Mouse (Mus musculus): ENCODE results near the gene Pgs1. TPM values are rescaled to one million over a fixed set of nuclear protein-coding genes. Genes with fewer than 3 reads are reported as not detected.
A peak's percentile ranks its signal among the peaks of the same experiment; 100 is the strongest.

The Pgs1 gene
- total and polyA plus RNA-seq, 3 experiments, result 38.1 to 60.5 (median 50.8) TPM

- TF ChIP-seq TCF12 (IDR thresholded peaks at IDR 0.05; ENCODE audit: low read depth, low read length) (peak; percentile 94), EP300 (IDR thresholded peaks at IDR 0.05; ENCODE audit: low read length) (peak; percentile 97), HCFC1 (IDR thresholded peaks at IDR 0.05; ENCODE audit: low read depth, low read length) (peak; percentile 64), POLR2AphosphoS2 (IDR thresholded peaks at IDR 0.05; ENCODE audit: low read depth, low read length) (no peak), JUND (conservative IDR thresholded peaks at IDR 0.05; ENCODE audit: low read depth, low read length) (0 out of 2 replicates have a peak, but pooled peaks have one; percentile 33), MAZ (IDR thresholded peaks at IDR 0.05; ENCODE audit: low read depth, low read length) (peak; percentile 96), ZKSCAN1 (IDR thresholded peaks at IDR 0.05; ENCODE audit: borderline replicate concordance, low read depth, low read length) (peak; percentile 100), ZC3H11A (IDR thresholded peaks at IDR 0.05; ENCODE audit: low read depth, low read length) (peak; percentile 3; the same call in 1 of the 2 replicates), GABPA (IDR thresholded peaks at IDR 0.05; ENCODE audit: insufficient replicate concordance, low read depth, low read length) (no peak), PAX5 (IDR thresholded peaks at IDR 0.05; ENCODE audit: low read length) (no peak), ELF1 (IDR thresholded peaks at IDR 0.05; ENCODE audit: low read depth, low read length) (peak; percentile 45), USF1 (IDR thresholded peaks at IDR 0.05; ENCODE audit: low read depth, low read length) (no peak), TBP (conservative IDR thresholded peaks at IDR 0.05; ENCODE audit: low read depth, low read length) (no peak), KAT2A (IDR thresholded peaks at IDR 0.05; ENCODE audit: insufficient replicate concordance, low read length) (peak; percentile 72; the same call in 1 of the 2 replicates), RAD21 (IDR thresholded peaks at IDR 0.05; ENCODE audit: low read depth, low read length) (peak; percentile 24), CTCF (conservative IDR thresholded peaks at IDR 0.05 in 1 of 2, IDR thresholded peaks at IDR 0.05 in 1 of 2; ENCODE audit: low read depth in 2 of 2, low read length in 2 of 2) (no peak; a peak in 1 of 4 replicates), MYC (IDR thresholded peaks at IDR 0.05; ENCODE audit: low read depth, low read length) (peak; percentile 85; the same call in 1 of the 2 replicates), MAX (IDR thresholded peaks at IDR 0.05; ENCODE audit: low read length) (no peak; the same call in 1 of the 2 replicates)
Observed at GRCm38 (mm10) chr11:117946195-117946979, 39.7 kb upstream of the Pgs1 start (continued).

DNA sequence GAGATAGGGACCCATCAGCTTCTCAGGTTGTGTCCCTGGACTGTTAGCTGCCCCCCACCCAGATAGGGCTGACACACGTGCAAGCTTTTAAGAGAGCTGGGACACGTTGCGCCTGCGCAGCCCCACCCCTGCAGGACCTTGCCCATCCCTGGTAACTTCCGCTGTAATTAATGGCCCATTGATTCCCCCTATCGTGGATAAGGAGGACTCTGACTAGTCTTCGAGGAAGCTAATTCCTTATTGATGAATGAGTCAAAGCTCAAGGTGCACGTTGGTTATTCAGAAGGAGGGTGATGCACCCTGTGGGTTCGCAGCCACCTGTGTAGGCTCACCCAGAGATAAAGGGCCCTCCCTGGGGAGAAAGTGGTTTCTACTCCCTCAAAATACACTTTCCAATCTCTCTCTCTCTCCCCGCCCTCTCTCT lies 39.1 kb upstream of the Pgs1 start:
- dilution Hi-C loops (cut with MboI; ENCODE audit: extremely low pct_ligation_motif_present, extremely low pct_unique_long_range_greater_than_20kb, low sequenced_read_pairs) (no loop called here), in situ Hi-C loops (cut with MboI; ENCODE audit: low pct_ligation_motif_present, low pct_unique_long_range_greater_than_20kb, low sequenced_read_pairs) (no loop called here)
- Histone ChIP-seq H3K4me3 (replicated peaks in 1 of 3; ENCODE audit: low read depth in 2 of 3, low read length in 2 of 3, poor library complexity in 1 of 3) (peak overlapping the region; percentile 4 to 31 (median 6)), H3K4me2 (ENCODE audit: insufficient read depth, low read depth, poor library complexity, severe bottlenecking) (peak overlapping the region; percentile 74), H3K27ac (ENCODE audit: insufficient read depth, low read depth) (peak overlapping the region; percentile 91), H3K9ac (ENCODE audit: insufficient read depth, low read depth) (peak overlapping the region; percentile 1; the same call in 1 of the 2 replicates), H3K27me3 (replicated peaks) (peaks cover 24% of the 10 kb centered on the region), H3K4me1 (ENCODE audit: control insufficient read depth in 1 of 2, insufficient read depth in 2 of 2) (peaks cover 28 to 67% of the 10 kb centered on the region in 2 experiments), H3K79me2 (replicated peaks; ENCODE audit: control insufficient read depth, extremely low read depth, insufficient read depth, poor library complexity, severe bottlenecking) (no peaks in the 10 kb centered on the region), H3K9me3 (replicated peaks; ENCODE audit: low read length) (peaks cover 8% of the 10 kb centered on the region), H3K36me3 (replicated peaks in 1 of 2; ENCODE audit: control insufficient read depth in 1 of 2, insufficient read depth in 1 of 2, low read length in 1 of 2) (no peaks in the 10 kb centered on the region)
- peak; percentile 93 for DNase-seq (ENCODE audit: extremely low read depth)
- TF ChIP-seq POLR2A (IDR thresholded peaks at IDR 0.05; ENCODE audit: low read depth, low read length) (no peak), SMC3 (IDR thresholded peaks at IDR 0.05; ENCODE audit: low read depth, low read length) (no peak), ZMIZ1 (IDR thresholded peaks at IDR 0.05; ENCODE audit: low read depth, low read length) (no peak), KAT2A (IDR thresholded peaks at IDR 0.05; ENCODE audit: insufficient replicate concordance, low read length) (0 out of 2 replicates have a peak, but pooled peaks have one; percentile 23), ZKSCAN1 (IDR thresholded peaks at IDR 0.05; ENCODE audit: borderline replicate concordance, low read depth, low read length) (no peak), RAD21 (IDR thresholded peaks at IDR 0.05; ENCODE audit: low read depth, low read length) (peak; percentile 4), USF2 (conservative IDR thresholded peaks at IDR 0.05; ENCODE audit: low read depth, low read length) (no peak), ELF1 (IDR thresholded peaks at IDR 0.05; ENCODE audit: low read depth, low read length) (peak; percentile 20), HCFC1 (IDR thresholded peaks at IDR 0.05; ENCODE audit: low read depth, low read length) (no peak), JUN (IDR thresholded peaks at IDR 0.05; ENCODE audit: insufficient read depth, low read depth, low read length) (peak; percentile 51; the same call in 1 of the 2 replicates), USF1 (IDR thresholded peaks at IDR 0.05; ENCODE audit: low read depth, low read length) (no peak), TCF12 (IDR thresholded peaks at IDR 0.05; ENCODE audit: low read depth, low read length) (peak; percentile 94), MXI1 (IDR thresholded peaks at IDR 0.05; ENCODE audit: low read depth, low read length) (0 out of 2 replicates have a peak, but pooled peaks have one; percentile 9), MAZ (IDR thresholded peaks at IDR 0.05; ENCODE audit: low read depth, low read length) (peak; percentile 52; the same call in 1 of the 2 replicates), NELFE (IDR thresholded peaks at IDR 0.05; ENCODE audit: low read depth, low read length) (no peak), EP300 (IDR thresholded peaks at IDR 0.05; ENCODE audit: low read length) (peak; percentile 90), RCOR1 (conservative IDR thresholded peaks at IDR 0.05; ENCODE audit: low read depth, low read length) (peak; percentile 57; the same call in 1 of the 2 replicates), ZNF384 (IDR thresholded peaks at IDR 0.05; ENCODE audit: low read depth, low read length) (no peak), MAX (IDR thresholded peaks at IDR 0.05; ENCODE audit: low read length) (no peak; the same call in 1 of the 2 replicates), E2F4 (IDR thresholded peaks at IDR 0.05; ENCODE audit: insufficient replicate concordance, low read depth, low read length) (no peak), SIN3A (IDR thresholded peaks at IDR 0.05; ENCODE audit: low read length) (no peak), MEF2A (IDR thresholded peaks at IDR 0.05; ENCODE audit: borderline replicate concordance, low read depth, low read length) (peak; percentile 85), CTCF (conservative IDR thresholded peaks at IDR 0.05 in 1 of 2, IDR thresholded peaks at IDR 0.05 in 1 of 2; ENCODE audit: low read depth in 2 of 2, low read length in 2 of 2) (no peak), CHD2 (IDR thresholded peaks at IDR 0.05; ENCODE audit: low read length) (peak; percentile 45; the same call in 1 of the 2 replicates), ZC3H11A (IDR thresholded peaks at IDR 0.05; ENCODE audit: low read depth, low read length) (no peak), MAFK (IDR thresholded peaks at IDR 0.05; ENCODE audit: insufficient replicate concordance, low read length) (peak; percentile 81)
